Mouse (Mus musculus) limb, embryonic 14.5 days (tissue): ENCODE results near the gene Rbm5. TPM values are rescaled to one million over a fixed set of nuclear protein-coding genes. Genes with fewer than 3 reads are reported as not detected.

Source experiments
- ATAC-seq: fragments of 200-750 bp; cut with Nextera tagmentation; 2 replicates; pipeline ENCODE4 v1.8.0; 2017; ENCODE audit warnings: low read depth, moderate number of reproducible peaks, moderate TSS enrichment; ENCODE audit not compliant: low FRiP score
- DNase-seq: peaks from one replicate; pipeline ENCODE4 v3.0.0-alpha.2; 2015; ENCODE audit warnings: low spot score
- H3K27ac ChIP-seq: fragments of 300-500 bp; sonication (generic); replicated peaks from 2 replicates; pipeline ENCODE4 v1.5.1; 2014; ENCODE audit warnings: low read depth, mild to moderate bottlenecking, low read length, moderate library complexity, mixed read lengths
- H3K27me3 ChIP-seq: fragments of 300-500 bp; sonication (generic); 2 replicates; pipeline ENCODE4 v1.6.1; 2014; ENCODE audit warnings: low read length, mixed read lengths; ENCODE audit not compliant: control insufficient read depth, insufficient read depth
- H3K36me3 ChIP-seq: fragments of 300-500 bp; sonication (generic); 2 replicates; pipeline ENCODE4 v1.6.1; 2014; ENCODE audit warnings: mild to moderate bottlenecking, low read length, moderate library complexity, mixed read lengths; ENCODE audit not compliant: control insufficient read depth, insufficient read depth
- H3K4me1 ChIP-seq: fragments of 300-500 bp; sonication (generic); 2 replicates; pipeline ENCODE4 v1.6.1; 2014; ENCODE audit warnings: antibody characterized with exemption, low read length, mixed read lengths; ENCODE audit not compliant: control insufficient read depth, insufficient read depth
- H3K4me2 ChIP-seq: fragments of 300-500 bp; sonication (generic); replicated peaks from 2 replicates; pipeline ENCODE4 v1.6.1; 2014; ENCODE audit warnings: low read depth, mild to moderate bottlenecking, low read length, moderate library complexity; ENCODE audit not compliant: severe bottlenecking
- H3K4me3 ChIP-seq: fragments of 300-500 bp; sonication (generic); replicated peaks from 2 replicates; pipeline ENCODE4 v1.5.1; 2014; ENCODE audit warnings: low read length
- H3K9ac ChIP-seq: fragments of 300-500 bp; sonication (generic); 2 replicates; pipeline ENCODE4 v1.6.1; 2014; ENCODE audit warnings: mild to moderate bottlenecking, low read depth, low read length, moderate library complexity; ENCODE audit not compliant: severe bottlenecking
- H3K9me3 ChIP-seq: fragments of 300-500 bp; sonication (generic); 2 replicates; pipeline ENCODE4 v1.6.1; 2016; ENCODE audit warnings: low read length; ENCODE audit not compliant: control insufficient read depth
- POLR2A ChIP-seq: fragments of 200-500 bp; IDR thresholded peaks from 2 replicates; pipeline ENCODE4 v1.8.0; 2012; ENCODE audit warnings: inconsistent platforms, mild to moderate bottlenecking, moderate library complexity, borderline replicate concordance; ENCODE audit not compliant: insufficient read depth, insufficient read length; ENCODE audit errors: extremely low read depth
- WGBS: fragments of 180-500 bp; shearing (Covaris S2); extraction: QIAGEN DNeasy Blood & Tissue Kit; methylation state at CpG from one replicate; pipeline ENCODE4 v1.1.7; 2014; 5-methylcytosine and 5-hydroxymethylcytosine counted together
- polyA plus RNA-seq, 2 experiments: library from polyadenylated mRNA; depleted of rRNA in 1 of 2; stranded (reverse) in 1 of 2; unstranded in 1 of 2; fragments of >200 nt; fragmentation: Nextera tagmentation in 1 of 2; extraction: Ambion mirVana in 1 of 2; gene quantifications; 2 replicates each; pipeline versions ENCODE4 v1.2.1 to v1.2.3; 2012 to 2014

Gene Rbm5
- polyA plus RNA-seq, 2 experiments = 163 to 185 TPM

DNA sequence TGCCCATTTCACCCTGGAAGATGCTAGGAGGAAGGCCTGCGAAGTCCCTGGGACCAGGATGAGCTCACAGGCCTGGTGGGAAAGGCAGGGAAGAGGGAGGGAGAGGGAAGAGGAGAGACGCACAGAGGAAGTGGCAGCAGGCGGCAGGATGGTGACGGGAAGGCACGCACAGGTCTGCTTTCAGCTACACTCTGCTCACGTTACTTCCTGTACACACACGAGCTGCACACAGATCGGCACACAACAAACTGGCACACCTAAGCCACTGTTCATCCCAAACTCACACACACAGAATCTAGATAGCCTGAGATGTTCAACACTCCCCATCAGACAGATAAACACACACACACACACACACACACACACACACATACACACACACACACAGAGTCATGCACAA, 80.4 kb downstream of the Rbm5 start:
- no peaks in the 10 kb centered on the region for H3K27me3 ChIP-seq
- no peak overlapping the region for H3K27ac ChIP-seq
- TF ChIP-seq POLR2A = no peak
- peaks cover 83% of the 10 kb centered on the region for H3K36me3 ChIP-seq
- no peak overlapping the region for H3K9ac ChIP-seq
- DNase-seq (no peak), ATAC-seq (no peak)
- WGBS = 87% methylated on average over 8 of the region's 8 CpGs
- no peak overlapping the region for H3K4me3 ChIP-seq
- H3K4me2 ChIP-seq = no peak overlapping the region
- no peaks in the 10 kb centered on the region for H3K4me1 ChIP-seq
- no peaks in the 10 kb centered on the region for H3K9me3 ChIP-seq

Other genes with a start within 250 kb of the Rbm5 start
- gene Tmem115, start 237.1 kb downstream of the Rbm5 start, polyA plus RNA-seq (2012; rRNA removed) = 34.9 and 41.3 TPM in 2 replicates
- gene Tmem115, start 237.1 kb downstream of the Rbm5 start, polyA plus RNA-seq (2014; fragmentation: Nextera tagmentation; extraction: Ambion mirVana) = 54.1 and 58.8 TPM in 2 replicates
- 19.8 and 27.2 TPM in 2 replicates for gene Cyb561d2, start 228.8 kb downstream of the Rbm5 start, polyA plus RNA-seq (2012; rRNA removed)
- 21.4 and 25.9 TPM in 2 replicates for gene Cyb561d2, start 228.8 kb downstream of the Rbm5 start, polyA plus RNA-seq (2014; fragmentation: Nextera tagmentation; extraction: Ambion mirVana)
- 52.7 and 59.2 TPM in 2 replicates for gene Nprl2, start 228.8 kb downstream of the Rbm5 start, polyA plus RNA-seq (2012; rRNA removed)
- 37.6 and 38.6 TPM in 2 replicates for gene Nprl2, start 228.8 kb downstream of the Rbm5 start, polyA plus RNA-seq (2014; fragmentation: Nextera tagmentation; extraction: Ambion mirVana)
- 0.76 and 1.4 TPM in 2 replicates for gene Zmynd10, start 223.7 kb downstream of the Rbm5 start, polyA plus RNA-seq (2012; rRNA removed)
- 1.2 TPM in 1 of 2 replicates, not detected in the other for gene Zmynd10, start 223.7 kb downstream of the Rbm5 start, polyA plus RNA-seq (2014; fragmentation: Nextera tagmentation; extraction: Ambion mirVana)
- gene Rassf1, start 219.4 kb downstream of the Rbm5 start, polyA plus RNA-seq (2012; rRNA removed) = 74.7 and 78.4 TPM in 2 replicates
- gene Rassf1, start 219.4 kb downstream of the Rbm5 start, polyA plus RNA-seq (2014; fragmentation: Nextera tagmentation; extraction: Ambion mirVana) = 67.6 and 73.2 TPM in 2 replicates
- 35.8 and 43.3 TPM in 2 replicates for gene Tusc2, start 207.7 kb downstream of the Rbm5 start, polyA plus RNA-seq (2012; rRNA removed)
- gene Tusc2, start 207.7 kb downstream of the Rbm5 start, polyA plus RNA-seq (2014; fragmentation: Nextera tagmentation; extraction: Ambion mirVana) = 42.1 and 43.0 TPM in 2 replicates
- gene Hyal2, start 203.1 kb downstream of the Rbm5 start, polyA plus RNA-seq (2012; rRNA removed) = 68.0 and 88.8 TPM in 2 replicates
- gene Hyal2, start 203.1 kb downstream of the Rbm5 start, polyA plus RNA-seq (2014; fragmentation: Nextera tagmentation; extraction: Ambion mirVana) = 123 and 130 TPM in 2 replicates
- 11.1 TPM in 2 replicates for gene Hyal1, start 194.1 kb downstream of the Rbm5 start, polyA plus RNA-seq (2012; rRNA removed)
- gene Hyal1, start 194.1 kb downstream of the Rbm5 start, polyA plus RNA-seq (2014; fragmentation: Nextera tagmentation; extraction: Ambion mirVana) = 6.9 and 8.5 TPM in 2 replicates
- gene Naa80, start 192.1 kb downstream of the Rbm5 start, polyA plus RNA-seq (2012; rRNA removed) = 38.7 and 57.8 TPM in 2 replicates
- gene Naa80, start 192.1 kb downstream of the Rbm5 start, polyA plus RNA-seq (2014; fragmentation: Nextera tagmentation; extraction: Ambion mirVana) = 17.2 and 18.8 TPM in 2 replicates
- gene Hyal3, start 190.2 kb downstream of the Rbm5 start, polyA plus RNA-seq (2012; rRNA removed) = 1.4 and 1.9 TPM in 2 replicates
- 1.2 and 1.5 TPM in 2 replicates for gene Hyal3, start 190.2 kb downstream of the Rbm5 start, polyA plus RNA-seq (2014; fragmentation: Nextera tagmentation; extraction: Ambion mirVana)
- gene Ifrd2, start 183.4 kb downstream of the Rbm5 start, polyA plus RNA-seq (2012; rRNA removed) = 57.3 and 62.6 TPM in 2 replicates
- 55.0 and 56.3 TPM in 2 replicates for gene Ifrd2, start 183.4 kb downstream of the Rbm5 start, polyA plus RNA-seq (2014; fragmentation: Nextera tagmentation; extraction: Ambion mirVana)
- 23.2 and 23.7 TPM in 2 replicates for gene Sema3b, start 161.8 kb downstream of the Rbm5 start, polyA plus RNA-seq (2012; rRNA removed)
- 7.7 and 11.2 TPM in 2 replicates for gene Sema3b, start 161.8 kb downstream of the Rbm5 start, polyA plus RNA-seq (2014; fragmentation: Nextera tagmentation; extraction: Ambion mirVana)
- 496 and 627 TPM in 2 replicates for gene Gnai2, start 135.6 kb downstream of the Rbm5 start, polyA plus RNA-seq (2012; rRNA removed)
- 392 and 411 TPM in 2 replicates for gene Gnai2, start 135.6 kb downstream of the Rbm5 start, polyA plus RNA-seq (2014; fragmentation: Nextera tagmentation; extraction: Ambion mirVana)
- gene Slc38a3, start 101.5 kb downstream of the Rbm5 start, polyA plus RNA-seq (2012; rRNA removed) = 22.4 and 31.8 TPM in 2 replicates
- 3.7 and 6.0 TPM in 2 replicates for gene Slc38a3, start 101.5 kb downstream of the Rbm5 start, polyA plus RNA-seq (2014; fragmentation: Nextera tagmentation; extraction: Ambion mirVana)
- 0.28 and 0.44 TPM in 2 replicates for gene Gnat1, start 91.3 kb downstream of the Rbm5 start, polyA plus RNA-seq (2012; rRNA removed)
- gene Gnat1, start 91.3 kb downstream of the Rbm5 start, polyA plus RNA-seq (2014; fragmentation: Nextera tagmentation; extraction: Ambion mirVana) = 0.55 and 0.57 TPM in 2 replicates
- 228 and 332 TPM in 2 replicates for gene Sema3f, start 60.5 kb downstream of the Rbm5 start, polyA plus RNA-seq (2012; rRNA removed)
- 48.8 and 55.6 TPM in 2 replicates for gene Sema3f, start 60.5 kb downstream of the Rbm5 start, polyA plus RNA-seq (2014; fragmentation: Nextera tagmentation; extraction: Ambion mirVana)
- 49.9 and 68.2 TPM in 2 replicates for gene Rbm6, start 102.2 kb upstream of the Rbm5 start, polyA plus RNA-seq (2012; rRNA removed)
- gene Rbm6, start 102.2 kb upstream of the Rbm5 start, polyA plus RNA-seq (2014; fragmentation: Nextera tagmentation; extraction: Ambion mirVana) = 56.1 and 63.0 TPM in 2 replicates
- gene Mon1a, start 117.2 kb upstream of the Rbm5 start, polyA plus RNA-seq (2012; rRNA removed) = 20.0 and 24.1 TPM in 2 replicates
- gene Mon1a, start 117.2 kb upstream of the Rbm5 start, polyA plus RNA-seq (2014; fragmentation: Nextera tagmentation; extraction: Ambion mirVana) = 12.3 and 15.3 TPM in 2 replicates
- gene Mst1r, start 135.9 kb upstream of the Rbm5 start, polyA plus RNA-seq (2012; rRNA removed) = 14.1 and 21.9 TPM in 2 replicates
- 1.4 and 2.3 TPM in 2 replicates for gene Mst1r, start 135.9 kb upstream of the Rbm5 start, polyA plus RNA-seq (2014; fragmentation: Nextera tagmentation; extraction: Ambion mirVana)
- 0.03 TPM in 1 of 2 replicates, not detected in the other for gene Actl11, start 157.5 kb upstream of the Rbm5 start, polyA plus RNA-seq (2012; rRNA removed)
- not detected in 2 replicates for gene Actl11, start 157.5 kb upstream of the Rbm5 start, polyA plus RNA-seq (2014; fragmentation: Nextera tagmentation; extraction: Ambion mirVana)
- 14.2 and 16.7 TPM in 2 replicates for gene Camkv, start 164.7 kb upstream of the Rbm5 start, polyA plus RNA-seq (2012; rRNA removed)
- gene Camkv, start 164.7 kb upstream of the Rbm5 start, polyA plus RNA-seq (2014; fragmentation: Nextera tagmentation; extraction: Ambion mirVana) = 3.5 and 4.5 TPM in 2 replicates
- 10.5 and 14.3 TPM in 2 replicates for gene Traip, start 179.1 kb upstream of the Rbm5 start, polyA plus RNA-seq (2012; rRNA removed)
- 18.6 and 22.5 TPM in 2 replicates for gene Traip, start 179.1 kb upstream of the Rbm5 start, polyA plus RNA-seq (2014; fragmentation: Nextera tagmentation; extraction: Ambion mirVana)
- gene Uba7, start 204.5 kb upstream of the Rbm5 start, polyA plus RNA-seq (2012; rRNA removed) = 28.2 and 33.6 TPM in 2 replicates
- gene Uba7, start 204.5 kb upstream of the Rbm5 start, polyA plus RNA-seq (2014; fragmentation: Nextera tagmentation; extraction: Ambion mirVana) = 32.2 and 33.4 TPM in 2 replicates
- 16.7 and 19.6 TPM in 2 replicates for gene Gm20661, start 212.1 kb upstream of the Rbm5 start, polyA plus RNA-seq (2012; rRNA removed)
- gene Gm20661, start 212.1 kb upstream of the Rbm5 start, polyA plus RNA-seq (2014; fragmentation: Nextera tagmentation; extraction: Ambion mirVana) = 7.9 and 8.2 TPM in 2 replicates
- 79.6 and 84.6 TPM in 2 replicates for gene Inka1, start 214.9 kb upstream of the Rbm5 start, polyA plus RNA-seq (2012; rRNA removed)
- gene Inka1, start 214.9 kb upstream of the Rbm5 start, polyA plus RNA-seq (2014; fragmentation: Nextera tagmentation; extraction: Ambion mirVana) = 112 and 118 TPM in 2 replicates
- 63.3 and 98.3 TPM in 2 replicates for gene Cdhr4, start 221.5 kb upstream of the Rbm5 start, polyA plus RNA-seq (2012; rRNA removed)
- gene Cdhr4, start 221.5 kb upstream of the Rbm5 start, polyA plus RNA-seq (2014; fragmentation: Nextera tagmentation; extraction: Ambion mirVana) = 13.0 and 20.6 TPM in 2 replicates
- gene Gm20662, start 225.4 kb upstream of the Rbm5 start, polyA plus RNA-seq (2012; rRNA removed) = 6.8 and 12.4 TPM in 2 replicates
- 0.66 and 0.76 TPM in 2 replicates for gene Gm20662, start 225.4 kb upstream of the Rbm5 start, polyA plus RNA-seq (2014; fragmentation: Nextera tagmentation; extraction: Ambion mirVana)
- gene Ip6k1, start 231.5 kb upstream of the Rbm5 start, polyA plus RNA-seq (2012; rRNA removed) = 83.3 and 105 TPM in 2 replicates
- gene Ip6k1, start 231.5 kb upstream of the Rbm5 start, polyA plus RNA-seq (2014; fragmentation: Nextera tagmentation; extraction: Ambion mirVana) = 34.6 and 40.4 TPM in 2 replicates